ENCODE assay signal across 39 mouse cellular contexts in genomic region chr5:86778471-86778870, GRCm38 (mm10). TPM values are rescaled to one million over a fixed set of nuclear protein-coding genes. Genes with fewer than 3 reads are reported as not detected.
DNase-seq lines count a peak whose midpoint lies in the region; ATAC-seq and TF ChIP-seq lines count a peak whose summit lies in the region.
"Had no signal": no experiment of that assay in that cellular context is flagged by ENCODE, and none has a peak within 500 bp of the region (broad histone marks: within the 10 kb centered on the region; RNA-seq: fewer than 3 reads in every experiment).

No protein-coding gene starts in this region.

- no peak for TF ChIP-seq POLR2A in limb, embryonic 14.5 days (IDR thresholded peaks at IDR 0.05; ENCODE audit: borderline replicate concordance, extremely low read depth, insufficient read depth, insufficient read length)

- H3K4me2 ChIP-seq in embryonic facial prominence, embryonic 14.5 days (ENCODE audit: low read depth, low read length), result no peak overlapping the region
- no peak overlapping the region for H3K4me2 ChIP-seq in limb, embryonic 14.5 days (replicated peaks; ENCODE audit: low read depth, low read length, severe bottlenecking)
- H3K4me2 ChIP-seq: embryonic facial prominence, embryonic 15.5 days; heart, embryonic 13.5 days; hindbrain, embryonic 14.5 days; limb, embryonic 13.5 days; liver, embryonic 12.5 days; midbrain, embryonic 15.5 days; neural tube, embryonic 15.5 days had no signal

- H3K27ac ChIP-seq in embryonic facial prominence, embryonic 14.5 days (replicated peaks; ENCODE audit: low read depth, low read length), result peak overlapping the region; percentile 33; the same call in 1 of the 2 replicates
- H3K27ac ChIP-seq in embryonic facial prominence, embryonic 10.5 days (replicated peaks), result no peak overlapping the region
- no peak overlapping the region for H3K27ac ChIP-seq in limb, embryonic 14.5 days (replicated peaks; ENCODE audit: low read depth, low read length)
- no peak overlapping the region for H3K27ac ChIP-seq in limb, embryonic 10.5 days
- H3K27ac ChIP-seq: embryonic facial prominence, embryonic 15.5 days; forebrain, embryonic 10.5 days; gastrocnemius, adult 2 months; heart, adult 2 months; heart, embryonic 13.5 days; hindbrain, embryonic 14.5 days; layer of hippocampus, adult 2 months; left cerebral cortex, adult 2 months; limb, embryonic 13.5 days; liver, embryonic 12.5 days; midbrain, embryonic 10.5 days; midbrain, embryonic 15.5 days; neural tube, embryonic 15.5 days had no signal

- H3K9me3 ChIP-seq in embryonic facial prominence, embryonic 14.5 days (ENCODE audit: control insufficient read depth, low read length), result peaks cover 6% of the 10 kb centered on the region; the same call in 1 of the 2 replicates
- H3K9me3 ChIP-seq in embryonic facial prominence, embryonic 10.5 days, result no peaks in the 10 kb centered on the region
- H3K9me3 ChIP-seq in limb, embryonic 14.5 days (ENCODE audit: control insufficient read depth, low read length), result no peaks in the 10 kb centered on the region
- no peaks in the 10 kb centered on the region for H3K9me3 ChIP-seq in limb, embryonic 10.5 days (replicated peaks)
- H3K9me3 ChIP-seq: embryonic facial prominence, embryonic 15.5 days; forebrain, embryonic 10.5 days; heart, embryonic 13.5 days; limb, embryonic 13.5 days; liver, embryonic 12.5 days; midbrain, embryonic 10.5 days; midbrain, embryonic 15.5 days; neural tube, embryonic 15.5 days had no signal

- 53% methylated on average over 1 of the region's 1 CpGs for WGBS in embryonic facial prominence, embryonic 14.5 days
- WGBS in embryonic facial prominence, embryonic 10.5 days, result 74% methylated on average over 1 of the region's 1 CpGs
- WGBS in limb, embryonic 14.5 days, result 67% methylated on average over 1 of the region's 1 CpGs
- WGBS in limb, embryonic 10.5 days, result 81% methylated on average over 1 of the region's 1 CpGs

- H3K9ac ChIP-seq in embryonic facial prominence, embryonic 14.5 days (ENCODE audit: low read depth, low read length), result no peak overlapping the region
- H3K9ac ChIP-seq in limb, embryonic 14.5 days (ENCODE audit: low read depth, low read length, severe bottlenecking), result no peak overlapping the region
- H3K9ac ChIP-seq: embryonic facial prominence, embryonic 15.5 days; heart, embryonic 13.5 days; hindbrain, embryonic 14.5 days; limb, embryonic 13.5 days; liver, embryonic 12.5 days; liver, postnatal 0 days; midbrain, embryonic 15.5 days; neural tube, embryonic 15.5 days had no signal

- DNase-seq in embryonic facial prominence, embryonic 14.5 days (ENCODE audit: low spot score), result peak; percentile 63
- DNase-seq in embryonic facial prominence, embryonic 10.5 days (ENCODE audit: low spot score), result no peak
- peak; percentile 35 for DNase-seq in limb, embryonic 14.5 days (ENCODE audit: low spot score)
- no peak for DNase-seq in limb, embryonic 10.5 days (ENCODE audit: low spot score)
- DNase-seq in 3T3-L1 (ENCODE audit: low read depth, low spot score), result peak; percentile 34
- DNase-seq in lung, postnatal 36 days, result peak; percentile 27
- DNase-seq: adrenal gland, postnatal 25 days; cerebellum, adult 11-12 months; cerebellum, adult 9-11 months; gastrocnemius, adult 2 months; heart, adult 2 months; liver, postnatal 0 days; retina, postnatal 1 day; right cerebral cortex, postnatal 25 days; spleen, adult 18-20 months; thymus, postnatal 14 days had no signal

- no peak for ATAC-seq in embryonic facial prominence, embryonic 14.5 days (ENCODE audit: low read depth)
- ATAC-seq in limb, embryonic 14.5 days (ENCODE audit: low FRiP score, low read depth), result no peak
- no peak for ATAC-seq in erythroid progenitor cell, adult 5-6 weeks (replicated peaks; ENCODE audit: low FRiP score, poor library complexity, severe bottlenecking)
- ATAC-seq: forebrain, embryonic 16.5 days; intestine, postnatal 0 days; liver, embryonic 12.5 days; liver, postnatal 0 days; midbrain, embryonic 15.5 days had no signal

- H3K4me3 ChIP-seq in embryonic facial prominence, embryonic 14.5 days (ENCODE audit: low read depth, low read length), result no peak overlapping the region
- H3K4me3 ChIP-seq in embryonic facial prominence, embryonic 10.5 days, result no peak overlapping the region
- H3K4me3 ChIP-seq in limb, embryonic 14.5 days (replicated peaks; ENCODE audit: low read length), result no peak overlapping the region
- no peak overlapping the region for H3K4me3 ChIP-seq in limb, embryonic 10.5 days
- H3K4me3 ChIP-seq: embryonic facial prominence, embryonic 15.5 days; forebrain, embryonic 10.5 days; gastrocnemius, adult 2 months; heart, adult 2 months; heart, embryonic 13.5 days; layer of hippocampus, adult 2 months; left cerebral cortex, adult 2 months; limb, embryonic 13.5 days; liver, embryonic 12.5 days; midbrain, embryonic 10.5 days; midbrain, embryonic 15.5 days; neural tube, embryonic 15.5 days had no signal

- no peaks in the 10 kb centered on the region for H3K36me3 ChIP-seq in embryonic facial prominence, embryonic 14.5 days (ENCODE audit: control insufficient read depth, insufficient read depth, low read length)
- no peaks in the 10 kb centered on the region for H3K36me3 ChIP-seq in embryonic facial prominence, embryonic 10.5 days (replicated peaks)
- no peaks in the 10 kb centered on the region for H3K36me3 ChIP-seq in limb, embryonic 14.5 days (ENCODE audit: control insufficient read depth, insufficient read depth, low read length)
- no peaks in the 10 kb centered on the region for H3K36me3 ChIP-seq in limb, embryonic 10.5 days
- H3K36me3 ChIP-seq: embryonic facial prominence, embryonic 15.5 days; forebrain, embryonic 10.5 days; heart, embryonic 13.5 days; limb, embryonic 13.5 days; liver, embryonic 12.5 days; midbrain, embryonic 10.5 days; midbrain, embryonic 15.5 days; neural tube, embryonic 15.5 days had no signal

- no peaks in the 10 kb centered on the region for H3K4me1 ChIP-seq in embryonic facial prominence, embryonic 14.5 days (ENCODE audit: control insufficient read depth, insufficient read depth, low read length)
- peaks cover 10% of the 10 kb centered on the region for H3K4me1 ChIP-seq in embryonic facial prominence, embryonic 10.5 days
- no peaks in the 10 kb centered on the region for H3K4me1 ChIP-seq in limb, embryonic 14.5 days (ENCODE audit: control insufficient read depth, insufficient read depth, low read length)
- H3K4me1 ChIP-seq in limb, embryonic 10.5 days, result peaks cover 10% of the 10 kb centered on the region
- H3K4me1 ChIP-seq: embryonic facial prominence, embryonic 15.5 days; forebrain, embryonic 10.5 days; heart, embryonic 13.5 days; limb, embryonic 13.5 days; liver, embryonic 12.5 days; midbrain, embryonic 10.5 days; midbrain, embryonic 15.5 days; neural tube, embryonic 15.5 days had no signal

- H3K27me3 ChIP-seq in embryonic facial prominence, embryonic 14.5 days (replicated peaks; ENCODE audit: control insufficient read depth, insufficient read depth, low read length), result no peaks in the 10 kb centered on the region
- H3K27me3 ChIP-seq in embryonic facial prominence, embryonic 10.5 days (replicated peaks; ENCODE audit: low read depth, poor library complexity, severe bottlenecking), result no peaks in the 10 kb centered on the region
- H3K27me3 ChIP-seq in limb, embryonic 14.5 days (ENCODE audit: control insufficient read depth, insufficient read depth, low read length), result no peaks in the 10 kb centered on the region
- H3K27me3 ChIP-seq in limb, embryonic 10.5 days (ENCODE audit: low read depth, poor library complexity, severe bottlenecking), result no peaks in the 10 kb centered on the region
- H3K27me3 ChIP-seq: embryonic facial prominence, embryonic 15.5 days; heart, embryonic 13.5 days; limb, embryonic 13.5 days; liver, embryonic 12.5 days; midbrain, embryonic 15.5 days; neural tube, embryonic 15.5 days had no signal

RNA-seq across cellular contexts. Expression of gene Ythdc1, which starts 25.6 kb away (rescaled TPM):
- polyA plus RNA-seq in embryonic facial prominence, embryonic 14.5 days (2014; fragmentation: Nextera tagmentation; extraction: Ambion mirVana), result 41.9 and 42.5 TPM in 2 replicates
- 40.0 and 43.7 TPM in 2 replicates for polyA plus RNA-seq in embryonic facial prominence, embryonic 10.5 days (2016; fragmentation: Nextera tagmentation; extraction: Ambion mirVana)
- polyA plus RNA-seq in limb, embryonic 14.5 days (2012; rRNA removed), result 67.0 and 78.2 TPM in 2 replicates
- 45.7 and 51.1 TPM in 2 replicates for polyA plus RNA-seq in limb, embryonic 14.5 days (2014; fragmentation: Nextera tagmentation; extraction: Ambion mirVana)
- polyA plus RNA-seq in limb, embryonic 10.5 days (2016; fragmentation: Nextera tagmentation; extraction: Ambion mirVana), result 34.8 and 43.0 TPM in 2 replicates
- total RNA-seq in erythroid progenitor cell, adult 5-6 weeks (2015; ENCODE audit: low replicate concordance), result 99.5 and 104 TPM in 2 replicates
- 64.9 and 84.1 TPM in 2 replicates for total RNA-seq in erythroid progenitor cell, adult 5-6 weeks (2017; ENCODE audit: low replicate concordance)

RNA-seq across cellular contexts. Expression of gene Tmprss11e, which starts 32.9 kb away (rescaled TPM):
- 0.05 and 0.24 TPM in 2 replicates for polyA plus RNA-seq in embryonic facial prominence, embryonic 14.5 days (2014; fragmentation: Nextera tagmentation; extraction: Ambion mirVana)
- not detected in 2 replicates for polyA plus RNA-seq in embryonic facial prominence, embryonic 10.5 days (2016; fragmentation: Nextera tagmentation; extraction: Ambion mirVana)
- 0.03 TPM in 1 of 2 replicates, not detected in the other for polyA plus RNA-seq in limb, embryonic 14.5 days (2012; rRNA removed)
- polyA plus RNA-seq in limb, embryonic 14.5 days (2014; fragmentation: Nextera tagmentation; extraction: Ambion mirVana), result 0.12 TPM in 1 of 2 replicates, not detected in the other
- polyA plus RNA-seq in limb, embryonic 10.5 days (2016; fragmentation: Nextera tagmentation; extraction: Ambion mirVana), result not detected in 2 replicates
- not detected in 2 replicates for total RNA-seq in erythroid progenitor cell, adult 5-6 weeks (2015; ENCODE audit: low replicate concordance)
- not detected in 2 replicates for total RNA-seq in erythroid progenitor cell, adult 5-6 weeks (2017; ENCODE audit: low replicate concordance)
- total RNA-seq: adrenal gland, adult 18-20 months; adrenal gland, postnatal 25 days; common myeloid progenitor, adult 5-6 weeks; gastrocnemius, adult 2 months; gastrocnemius, postnatal 4 days; heart, adult 2 months; heart, postnatal 10 days; hematopoietic stem cell, adult 5-6 weeks; layer of hippocampus, adult 2 months; layer of hippocampus, postnatal 14 days; left cerebral cortex, adult 2 months; left cerebral cortex, postnatal 25 days; megakaryocyte progenitor cell, adult 5-6 weeks; MEL had no signal
- polyA plus RNA-seq: forebrain, embryonic 10.5 days; forebrain, embryonic 16.5 days; heart, embryonic 13.5 days; intestine, postnatal 0 days; limb, embryonic 13.5 days; liver, embryonic 12.5 days; liver, postnatal 0 days; midbrain, embryonic 10.5 days; midbrain, embryonic 15.5 days; neural tube, embryonic 15.5 days had no signal

Comparison
In these comparisons a context has a peak if more than half of its experiments do, and no peak if none do; other contexts are left out.
1. DNase-seq: peak in embryonic facial prominence, embryonic 14.5 days (single experiment), limb, embryonic 14.5 days (single experiment), 3T3-L1 (single experiment) and lung, postnatal 36 days (single experiment); none in embryonic facial prominence, embryonic 10.5 days (single experiment) and limb, embryonic 10.5 days (single experiment).